Mouse (Mus musculus): ENCODE measurements around the gene Rap1gap2.
"Not testable (repeated sequence)": the region's sequence is repeated elsewhere in the genome, so short reads cannot be mapped to it uniquely, and the experiment has no call there.

Gene Rap1gap2

GRCm38 (mm10) chr11:74619956-74620300 lies 9.2 kb upstream of the Rap1gap2 start:
- DNase-seq = no peak

- peak; percentile 95 to 96 for DNase-seq
These were observed 8.7 kb upstream of the Rap1gap2 start, which contains the start of gene Ccdc92b for GRCm38 (mm10) chr11:74619201-74619955. TSS of gene Ccdc92b (plus strand) at chr11:74619605.

DNA sequence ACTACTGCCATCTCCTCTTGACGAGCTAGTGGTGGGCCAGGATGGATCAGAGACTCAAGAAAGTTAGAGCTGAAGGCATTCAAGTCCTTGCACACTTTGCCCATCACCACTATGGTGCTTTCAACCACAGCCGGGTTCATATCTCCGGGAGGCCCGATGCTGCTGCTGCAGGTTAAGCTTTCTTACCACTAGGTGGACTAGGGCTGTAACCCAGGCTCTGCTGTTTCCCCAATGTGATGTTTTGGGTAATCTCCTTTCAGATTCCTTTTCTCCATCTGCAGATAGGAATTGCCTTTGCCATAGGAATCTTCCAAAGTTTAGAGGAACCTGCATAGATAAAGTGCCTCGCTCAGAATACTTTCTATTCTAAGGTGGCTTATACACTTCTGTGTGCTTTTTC lies 4.9 kb upstream of the Rap1gap2 start:
- no peak for DNase-seq

DNA sequence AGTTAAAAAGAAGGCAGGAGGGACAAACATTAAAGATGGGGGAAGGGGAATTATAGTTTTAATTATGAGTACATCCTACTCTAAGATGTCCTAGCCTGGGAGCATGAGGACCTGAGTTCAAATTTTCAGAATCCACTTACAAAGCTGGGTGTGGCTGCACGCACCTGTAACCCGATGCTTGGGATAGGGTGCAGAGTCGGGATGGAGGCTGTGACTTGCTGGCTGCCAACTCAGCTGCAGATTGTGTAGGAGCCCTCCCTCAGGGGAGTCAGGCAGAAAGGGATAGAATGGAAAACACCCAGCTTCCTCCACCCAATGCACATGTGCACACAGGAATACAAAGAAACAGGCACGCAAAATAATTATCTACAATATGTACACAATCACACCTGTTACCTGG lies 2.7 kb upstream of the Rap1gap2 start:
- no peak for DNase-seq

DNA sequence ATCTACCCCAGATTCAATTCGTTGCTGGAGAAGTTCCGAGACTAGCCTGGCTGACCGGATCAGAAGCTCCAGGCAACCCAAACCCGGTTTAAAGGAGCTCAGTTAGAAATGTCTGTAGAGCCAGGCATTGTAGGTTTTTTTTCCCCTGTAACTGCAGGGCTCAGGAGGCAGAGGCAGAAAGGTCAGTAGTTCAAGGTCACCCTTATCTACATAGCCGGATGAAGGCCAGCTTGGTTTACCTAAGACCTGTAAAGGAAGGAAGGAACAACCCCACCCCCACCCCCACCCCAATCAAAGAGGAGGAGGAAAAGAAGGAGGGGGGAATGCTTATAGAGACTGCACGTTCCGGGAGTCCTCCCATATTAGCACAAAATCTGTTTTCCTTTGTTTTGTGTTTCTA lies 722 bp upstream of the Rap1gap2 start:
- no peak for DNase-seq

- no peak for DNase-seq
These were observed 647 bp downstream of the Rap1gap2 start for GRCm38 (mm10) chr11:74610068-74610467.

GRCm38 (mm10) chr11:74602286-74602685 lies 8.4 kb downstream of the Rap1gap2 start:
- no peak for DNase-seq

DNA sequence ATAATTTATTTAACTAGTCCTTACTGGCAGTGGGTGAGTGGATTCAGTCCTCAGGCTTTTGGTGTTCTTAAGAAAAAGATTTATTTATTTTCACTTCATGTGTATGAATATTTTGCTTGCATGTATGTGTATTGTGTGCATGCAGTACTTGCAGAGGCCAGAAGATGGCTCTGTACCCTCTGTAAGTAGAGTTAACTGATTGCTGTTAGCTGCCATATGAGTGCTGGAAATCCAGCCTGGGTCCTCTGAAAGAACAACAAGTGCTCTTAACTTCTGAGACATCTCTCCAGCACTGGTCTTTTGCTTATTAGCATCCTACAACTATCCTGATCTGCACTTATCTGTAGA lies 12.8 kb downstream of the Rap1gap2 start:
- DNase-seq = no peak

GRCm38 (mm10) chr11:74597283-74597989 lies 13.3 kb downstream of the Rap1gap2 start:
- DNase-seq = no peak

GRCm38 (mm10) chr11:74592246-74592645 lies 18.5 kb downstream of the Rap1gap2 start:
- peak; percentile 25 to 38 for DNase-seq

- no peak for DNase-seq
These were observed 20.0 kb downstream of the Rap1gap2 start for GRCm38 (mm10) chr11:74590691-74591090.

GRCm38 (mm10) chr11:74590239-74590596 lies 20.5 kb downstream of the Rap1gap2 start:
- DNase-seq = no peak

- DNase-seq = peak in 1 of 2 experiments; percentile 9
These were observed 21.1 kb downstream of the Rap1gap2 start for GRCm38 (mm10) chr11:74589401-74590238.

GRCm38 (mm10) chr11:74586401-74586800 lies 24.3 kb downstream of the Rap1gap2 start:
- no peak for DNase-seq

DNA sequence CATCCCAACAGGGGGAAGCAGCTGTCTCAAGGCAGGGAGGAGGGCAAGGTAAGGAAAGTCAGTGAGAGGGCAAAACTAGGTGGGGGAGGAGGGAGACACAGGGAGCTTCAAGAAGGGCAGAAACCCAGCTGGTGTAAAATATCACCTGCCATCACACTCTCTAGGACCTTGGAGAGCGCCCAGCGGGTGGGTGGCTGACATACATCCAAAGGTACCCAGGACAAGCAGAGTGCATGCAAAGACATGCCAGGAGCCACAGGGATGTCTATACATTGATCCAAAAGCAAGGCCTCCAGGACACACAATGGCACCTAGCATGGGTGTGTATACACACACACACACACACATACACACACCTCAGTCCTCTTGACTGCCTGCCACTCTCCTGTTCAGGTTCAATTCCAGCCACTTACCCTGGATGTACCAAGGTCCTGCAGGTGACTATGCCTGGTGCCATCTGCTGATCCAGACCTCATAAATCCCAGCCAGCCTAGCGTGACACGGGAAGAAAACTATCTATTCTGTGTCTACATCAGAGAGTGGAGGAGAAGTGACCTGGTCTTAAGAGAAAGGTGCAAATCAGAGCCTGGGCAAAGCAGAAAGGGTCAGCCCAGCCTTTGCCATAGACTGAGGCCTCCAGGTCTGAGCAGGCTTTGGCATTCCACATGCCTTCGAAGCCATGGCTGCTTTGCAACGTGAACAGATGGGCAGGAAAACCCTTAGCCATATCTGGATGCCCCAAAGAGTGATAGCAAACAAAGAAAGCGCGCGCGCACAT lies 25.6 kb downstream of the Rap1gap2 start:
- DNase-seq = peak; percentile 84 to 86

DNA sequence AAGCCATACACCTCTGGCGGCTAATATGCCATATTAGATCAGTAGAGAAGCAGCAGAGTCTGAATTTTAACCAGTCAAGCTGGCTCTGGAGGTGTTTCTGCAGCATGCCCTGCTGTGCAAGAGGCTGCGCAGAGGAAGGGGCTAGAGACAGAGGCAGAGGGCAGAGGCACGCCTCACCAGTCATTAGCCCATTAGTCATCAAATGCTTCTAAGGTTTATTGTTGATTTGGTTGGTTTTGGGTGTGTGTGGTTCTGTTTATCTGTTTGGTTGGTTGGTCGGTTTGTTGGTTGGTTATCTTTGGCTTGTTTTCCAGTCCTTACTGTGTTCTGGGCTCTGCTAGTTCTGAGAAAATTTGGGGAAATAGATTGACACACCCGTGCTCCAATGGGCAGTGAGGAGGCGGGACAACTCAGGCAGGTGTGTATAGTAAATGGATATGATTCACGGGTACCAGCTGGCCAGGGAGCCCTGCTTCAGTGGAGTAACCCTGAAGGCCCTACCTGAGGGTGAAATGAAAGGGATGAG lies 26.8 kb downstream of the Rap1gap2 start:
- no peak for DNase-seq

GRCm38 (mm10) chr11:74582464-74582863 lies 28.3 kb downstream of the Rap1gap2 start:
- DNase-seq = no peak

GRCm38 (mm10) chr11:74581333-74581732 lies 29.4 kb downstream of the Rap1gap2 start:
- DNase-seq = not testable (repeated sequence)

- no peak for DNase-seq
These were observed 33.6 kb downstream of the Rap1gap2 start for GRCm38 (mm10) chr11:74577068-74577467.

DNA sequence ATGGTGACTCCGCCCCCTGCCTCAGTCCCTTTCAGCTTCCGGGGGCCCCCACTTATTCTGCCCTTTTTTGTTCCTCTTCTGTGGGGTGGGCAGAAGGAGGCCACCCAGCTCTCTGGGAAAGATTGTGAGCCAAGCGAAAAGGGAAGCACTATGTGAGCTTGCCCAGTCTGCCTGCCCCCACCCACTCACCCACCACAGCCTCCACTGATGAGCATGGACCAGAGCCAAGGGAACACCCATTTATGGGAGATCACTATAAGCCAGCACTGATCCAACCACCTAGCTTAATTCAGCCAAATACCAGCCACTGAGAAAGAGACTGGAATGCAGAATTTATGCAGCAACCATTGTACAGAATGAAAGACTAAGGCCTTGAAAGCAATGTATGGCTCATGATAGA lies 34.8 kb downstream of the Rap1gap2 start:
- no peak for DNase-seq

DNA sequence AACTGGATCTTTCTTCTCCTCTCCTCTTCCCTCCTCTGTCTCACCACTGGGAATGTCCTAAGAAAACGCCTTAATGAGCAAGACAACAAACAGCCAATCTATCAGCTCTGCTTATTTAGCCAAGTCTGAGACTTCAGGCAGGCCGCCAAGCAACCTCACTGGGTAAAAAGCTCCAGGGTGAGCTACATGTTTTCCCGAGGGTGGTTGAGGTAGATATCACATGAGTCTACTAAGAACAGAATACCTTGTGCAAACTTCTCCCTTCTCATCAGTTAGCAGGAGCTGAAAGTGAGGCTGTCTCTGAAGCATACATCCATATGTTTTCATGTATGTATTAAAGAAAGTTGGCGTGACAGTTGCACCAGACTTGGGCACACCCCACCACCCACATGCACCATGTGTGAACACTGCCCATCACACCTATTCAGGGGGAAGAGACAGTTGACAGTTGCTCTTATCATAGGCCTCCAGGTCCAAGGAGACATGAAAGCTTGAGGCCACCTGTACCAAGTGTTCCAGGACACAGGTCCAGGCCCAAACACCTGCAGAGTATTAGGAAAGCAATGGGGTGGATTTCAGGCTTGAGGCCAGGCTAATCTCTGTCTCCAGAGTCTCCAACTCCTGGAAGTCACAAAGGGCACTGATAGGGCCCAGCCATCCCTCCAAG lies 35.8 kb downstream of the Rap1gap2 start:
- DNase-seq = no peak
